Mouse (Mus musculus): ENCODE measurements around the gene Agpat2. TPM values are rescaled to one million over a fixed set of nuclear protein-coding genes. Genes with fewer than 3 reads are reported as not detected.

Gene Agpat2
- polyA plus RNA-seq, 1 experiment from 2014 or later = 7.3 TPM

DNA sequence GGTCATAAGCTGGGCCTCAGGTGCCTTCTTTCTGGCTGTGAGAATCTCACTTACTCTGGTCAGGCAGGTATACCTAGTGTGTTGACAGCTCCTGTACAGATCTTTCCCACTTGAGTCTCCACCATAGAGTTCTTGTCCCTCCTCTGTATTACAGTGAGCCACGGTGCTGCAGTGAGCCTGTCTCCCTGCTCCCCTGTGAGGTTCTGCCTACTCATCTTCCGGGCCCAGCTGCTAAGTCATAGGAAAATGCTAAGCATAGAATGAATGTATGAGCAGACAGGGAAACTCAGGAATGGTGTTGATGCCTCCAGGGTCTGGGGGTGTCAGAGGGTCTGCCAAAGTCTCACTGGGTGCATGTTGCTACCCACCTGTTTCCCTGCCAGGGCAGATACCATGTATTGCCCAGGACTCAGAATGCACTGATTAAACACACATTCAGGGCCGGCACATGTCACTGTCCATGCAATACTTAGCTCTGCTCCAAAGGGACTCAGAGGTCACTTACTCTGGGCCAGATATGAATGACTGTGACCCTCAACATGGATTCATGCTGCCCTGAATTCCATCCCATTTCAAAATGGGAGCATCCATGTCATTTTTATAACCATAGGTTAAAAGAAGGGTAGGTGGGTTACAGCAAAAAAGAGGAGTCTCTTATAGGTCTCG lies 11.4 kb upstream of the Agpat2 start:
- ATAC-seq (ENCODE audit: low FRiP score) = no peak
- H3K9me3 ChIP-seq (ENCODE audit: control insufficient read depth, low read length) = no peaks in the 10 kb centered on the region
- WGBS = 83% methylated on average over 4 of the region's 4 CpGs

DNA sequence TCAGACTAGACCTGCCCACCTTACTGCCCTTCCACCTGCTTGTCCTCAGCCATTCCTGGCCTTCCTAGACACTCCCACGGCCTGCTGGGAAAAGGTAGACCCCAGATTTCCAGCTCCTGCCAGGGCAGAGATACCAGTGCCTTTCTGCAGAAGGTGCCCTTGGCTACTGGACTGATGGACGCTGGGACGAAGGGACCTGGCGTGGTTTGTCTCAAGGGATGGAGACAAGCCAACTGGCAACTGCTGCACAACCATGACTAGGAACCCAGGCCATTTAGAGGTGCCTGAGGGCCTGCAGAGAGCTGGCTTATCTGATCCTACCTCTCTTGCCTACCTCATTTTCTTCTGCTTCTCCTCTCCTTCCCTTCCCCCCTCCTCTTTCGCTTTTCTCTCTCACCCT lies 10.7 kb upstream of the Agpat2 start:
- Histone ChIP-seq H3K4me1 (replicated peaks; ENCODE audit: control insufficient read depth, insufficient read depth, low read length) (no peaks in the 10 kb centered on the region), H3K27ac (ENCODE audit: low read depth, low read length) (no peak overlapping the region), H3K36me3 (ENCODE audit: control insufficient read depth, insufficient read depth, low read length) (no peaks in the 10 kb centered on the region), H3K4me3 (ENCODE audit: low read depth, low read length) (no peak overlapping the region), H3K27me3 (ENCODE audit: control insufficient read depth, insufficient read depth, low read length) (no peaks in the 10 kb centered on the region), H3K9ac (ENCODE audit: low read depth, low read length) (no peak overlapping the region), H3K4me2 (replicated peaks; ENCODE audit: low read depth, low read length) (no peak overlapping the region), H3K9me3 (ENCODE audit: control insufficient read depth, low read length) (no peaks in the 10 kb centered on the region)
- ATAC-seq (ENCODE audit: low FRiP score) = no peak
- whole genome bisulfite sequencing = 81% methylated on average over 5 of the region's 5 CpGs
- DNase-seq (ENCODE audit: low spot score) = no peak

More for the DNA sequence above, 11.4 kb upstream of the Agpat2 start:
- Histone ChIP-seq H3K4me3 (ENCODE audit: low read depth, low read length) (no peak overlapping the region), H3K4me1 (replicated peaks; ENCODE audit: control insufficient read depth, insufficient read depth, low read length) (no peaks in the 10 kb centered on the region), H3K27ac (ENCODE audit: low read depth, low read length) (no peak overlapping the region), H3K36me3 (ENCODE audit: control insufficient read depth, insufficient read depth, low read length) (no peaks in the 10 kb centered on the region), H3K9ac (ENCODE audit: low read depth, low read length) (no peak overlapping the region), H3K27me3 (ENCODE audit: control insufficient read depth, insufficient read depth, low read length) (no peaks in the 10 kb centered on the region), H3K4me2 (replicated peaks; ENCODE audit: low read depth, low read length) (no peak overlapping the region)
- no peak for DNase-seq (ENCODE audit: low spot score)

DNA sequence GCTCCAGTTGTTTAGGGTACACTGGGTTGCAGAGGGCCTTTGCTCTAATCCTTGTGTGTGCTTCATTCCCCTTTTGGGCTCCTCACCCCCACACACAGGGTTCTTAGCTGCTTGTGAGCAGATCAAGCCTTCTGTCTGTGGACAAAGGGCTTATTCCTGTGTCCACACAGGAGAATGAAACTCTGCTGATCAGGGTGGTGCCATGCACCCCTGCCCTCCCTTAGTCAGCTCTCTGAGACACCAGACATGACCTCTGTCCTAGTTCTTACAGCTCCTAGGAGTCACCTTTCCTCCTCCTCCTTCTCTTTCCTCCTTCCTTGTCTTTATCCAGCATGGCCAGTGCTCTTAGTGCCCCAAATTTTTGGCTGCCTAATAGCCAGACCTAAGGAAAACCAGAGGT lies 7.7 kb upstream of the Agpat2 start:
- Histone ChIP-seq H3K9me3 (ENCODE audit: control insufficient read depth, low read length) (no peaks in the 10 kb centered on the region), H3K27ac (ENCODE audit: low read depth, low read length) (no peak overlapping the region), H3K4me1 (replicated peaks; ENCODE audit: control insufficient read depth, insufficient read depth, low read length) (no peaks in the 10 kb centered on the region), H3K9ac (ENCODE audit: low read depth, low read length) (no peak overlapping the region), H3K36me3 (ENCODE audit: control insufficient read depth, insufficient read depth, low read length) (no peaks in the 10 kb centered on the region), H3K27me3 (ENCODE audit: control insufficient read depth, insufficient read depth, low read length) (no peaks in the 10 kb centered on the region), H3K4me3 (ENCODE audit: low read depth, low read length) (no peak overlapping the region), H3K4me2 (replicated peaks; ENCODE audit: low read depth, low read length) (no peak overlapping the region)
- no peak for DNase-seq (ENCODE audit: low spot score)
- no peak for ATAC-seq (ENCODE audit: low FRiP score)

DNA sequence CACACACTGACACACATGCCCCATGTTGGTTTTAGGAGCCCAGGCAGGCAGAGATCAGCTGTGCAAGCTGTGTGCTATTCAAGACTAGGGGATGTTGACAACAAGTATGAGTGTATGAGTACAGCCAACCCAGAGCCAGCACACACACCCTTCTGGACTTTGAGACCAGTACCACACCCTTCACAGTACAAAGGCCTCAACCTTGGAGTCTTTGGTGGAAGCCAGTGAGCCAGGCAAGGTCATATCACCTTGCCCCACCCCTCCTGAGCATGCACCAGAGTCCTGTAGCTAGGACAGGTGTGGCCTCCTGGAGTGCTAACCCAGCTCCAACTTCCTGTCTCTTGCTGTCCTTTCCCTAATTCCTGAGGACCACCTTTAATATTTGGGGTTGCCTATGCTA lies 6.8 kb upstream of the Agpat2 start:
- no peaks in the 10 kb centered on the region for H3K9me3 ChIP-seq (ENCODE audit: control insufficient read depth, low read length)
- ATAC-seq (ENCODE audit: low FRiP score) (no peak), DNase-seq (ENCODE audit: low spot score) (no peak)
- H3K4me1 ChIP-seq (replicated peaks; ENCODE audit: control insufficient read depth, insufficient read depth, low read length) = no peaks in the 10 kb centered on the region
- no peak overlapping the region for H3K4me2 ChIP-seq (replicated peaks; ENCODE audit: low read depth, low read length)
- H3K4me3 ChIP-seq (ENCODE audit: low read depth, low read length) = no peak overlapping the region
- no peak overlapping the region for H3K9ac ChIP-seq (ENCODE audit: low read depth, low read length)
- H3K27me3 ChIP-seq (ENCODE audit: control insufficient read depth, insufficient read depth, low read length) = no peaks in the 10 kb centered on the region
- H3K27ac ChIP-seq (ENCODE audit: low read depth, low read length) = no peak overlapping the region
- H3K36me3 ChIP-seq (ENCODE audit: control insufficient read depth, insufficient read depth, low read length) = no peaks in the 10 kb centered on the region

DNA sequence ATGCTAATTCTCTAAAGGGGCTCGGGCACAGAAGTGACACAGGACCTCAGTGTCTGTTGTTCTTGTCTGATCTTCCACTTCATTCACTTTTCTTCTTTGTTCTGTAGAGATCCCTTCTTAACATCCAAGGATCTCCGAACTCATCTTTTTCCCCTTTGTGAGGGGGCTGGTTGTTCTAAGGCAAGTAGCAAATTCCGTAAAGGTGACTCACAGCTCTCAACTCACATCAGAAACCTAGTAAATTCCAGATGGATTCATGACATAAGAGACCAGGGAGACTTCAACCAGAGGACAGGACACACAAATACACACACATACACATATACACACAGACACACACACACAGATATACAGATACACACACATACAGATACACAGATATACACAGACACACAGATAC lies 6.3 kb upstream of the Agpat2 start:
- Histone ChIP-seq H3K4me2 (replicated peaks; ENCODE audit: low read depth, low read length) (no peak overlapping the region), H3K27me3 (ENCODE audit: control insufficient read depth, insufficient read depth, low read length) (no peaks in the 10 kb centered on the region), H3K36me3 (ENCODE audit: control insufficient read depth, insufficient read depth, low read length) (no peaks in the 10 kb centered on the region), H3K9ac (ENCODE audit: low read depth, low read length) (no peak overlapping the region), H3K9me3 (ENCODE audit: control insufficient read depth, low read length) (no peaks in the 10 kb centered on the region), H3K27ac (ENCODE audit: low read depth, low read length) (no peak overlapping the region), H3K4me1 (replicated peaks; ENCODE audit: control insufficient read depth, insufficient read depth, low read length) (no peaks in the 10 kb centered on the region), H3K4me3 (ENCODE audit: low read depth, low read length) (no peak overlapping the region)
- ATAC-seq (ENCODE audit: low FRiP score) (no peak), DNase-seq (ENCODE audit: low spot score) (no peak)
- WGBS = 69% methylated on average over 3 of the region's 3 CpGs

DNA sequence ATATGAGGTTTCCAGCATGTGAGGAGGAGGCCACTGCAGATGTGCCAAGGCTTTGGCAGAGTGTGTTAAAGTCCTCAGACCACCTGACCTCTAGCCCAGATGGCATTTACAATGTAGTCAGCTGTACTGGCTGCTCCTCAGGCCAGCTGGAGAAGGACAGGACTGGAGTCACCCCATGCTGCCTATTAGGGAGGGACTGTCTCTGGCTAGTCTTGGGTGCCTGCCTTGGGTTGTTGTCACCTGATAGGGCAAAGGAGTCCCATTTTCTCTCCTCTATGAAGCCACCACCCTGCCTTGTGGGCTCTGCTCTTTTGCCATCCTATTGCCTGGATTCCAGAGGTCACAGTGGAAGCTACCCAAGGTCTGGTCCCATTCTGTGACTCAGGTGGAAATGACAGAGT lies 5.0 kb upstream of the Agpat2 start:
- H3K4me1 ChIP-seq (replicated peaks; ENCODE audit: control insufficient read depth, insufficient read depth, low read length) = peaks cover under 1% of the 10 kb centered on the region; the same call in 1 of the 2 replicates
- H3K9me3 ChIP-seq (ENCODE audit: control insufficient read depth, low read length) = no peaks in the 10 kb centered on the region
- no peak overlapping the region for H3K4me2 ChIP-seq (replicated peaks; ENCODE audit: low read depth, low read length)
- peaks cover 7% of the 10 kb centered on the region; the same call in 1 of the 2 replicates for H3K27me3 ChIP-seq (ENCODE audit: control insufficient read depth, insufficient read depth, low read length)
- no peak overlapping the region for H3K9ac ChIP-seq (ENCODE audit: low read depth, low read length)
- H3K4me3 ChIP-seq (ENCODE audit: low read depth, low read length) = no peak overlapping the region
- no peaks in the 10 kb centered on the region for H3K36me3 ChIP-seq (ENCODE audit: control insufficient read depth, insufficient read depth, low read length)
- no peak overlapping the region for H3K27ac ChIP-seq (ENCODE audit: low read depth, low read length)
- ATAC-seq (ENCODE audit: low FRiP score) (no peak), DNase-seq (ENCODE audit: low spot score) (no peak)

DNA sequence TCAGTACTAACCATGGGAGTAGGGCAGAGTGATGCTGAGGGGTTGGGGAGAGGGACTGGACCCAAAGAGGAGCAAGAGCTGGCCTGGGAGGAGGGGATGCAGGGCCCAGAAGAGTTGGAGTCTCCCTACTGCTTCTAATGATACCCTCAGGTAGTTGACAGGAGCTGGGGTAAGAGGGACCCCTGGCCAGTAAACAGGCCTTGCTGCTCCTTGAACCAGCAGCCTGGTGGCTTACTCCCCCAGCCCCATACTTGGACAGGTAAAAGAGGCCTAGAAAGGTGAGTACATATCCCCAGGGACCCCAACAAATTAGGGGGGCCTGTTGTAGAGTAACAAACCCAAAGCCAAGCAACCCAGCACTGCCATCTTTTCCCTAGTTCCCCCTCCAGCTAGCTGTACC lies 4.6 kb upstream of the Agpat2 start:
- no peak for ATAC-seq (ENCODE audit: low FRiP score)
- DNase-seq (ENCODE audit: low spot score) = no peak
- peaks cover 3% of the 10 kb centered on the region; the same call in 1 of the 2 replicates for H3K4me1 ChIP-seq (replicated peaks; ENCODE audit: control insufficient read depth, insufficient read depth, low read length)
- peaks cover 12% of the 10 kb centered on the region for H3K27me3 ChIP-seq (ENCODE audit: control insufficient read depth, insufficient read depth, low read length)
- H3K27ac ChIP-seq (ENCODE audit: low read depth, low read length) = no peak overlapping the region
- H3K4me3 ChIP-seq (ENCODE audit: low read depth, low read length) = no peak overlapping the region
- H3K9ac ChIP-seq (ENCODE audit: low read depth, low read length) = no peak overlapping the region
- no peaks in the 10 kb centered on the region for H3K36me3 ChIP-seq (ENCODE audit: control insufficient read depth, insufficient read depth, low read length)
- H3K4me2 ChIP-seq (replicated peaks; ENCODE audit: low read depth, low read length) = no peak overlapping the region
- no peaks in the 10 kb centered on the region for H3K9me3 ChIP-seq (ENCODE audit: control insufficient read depth, low read length)

DNA sequence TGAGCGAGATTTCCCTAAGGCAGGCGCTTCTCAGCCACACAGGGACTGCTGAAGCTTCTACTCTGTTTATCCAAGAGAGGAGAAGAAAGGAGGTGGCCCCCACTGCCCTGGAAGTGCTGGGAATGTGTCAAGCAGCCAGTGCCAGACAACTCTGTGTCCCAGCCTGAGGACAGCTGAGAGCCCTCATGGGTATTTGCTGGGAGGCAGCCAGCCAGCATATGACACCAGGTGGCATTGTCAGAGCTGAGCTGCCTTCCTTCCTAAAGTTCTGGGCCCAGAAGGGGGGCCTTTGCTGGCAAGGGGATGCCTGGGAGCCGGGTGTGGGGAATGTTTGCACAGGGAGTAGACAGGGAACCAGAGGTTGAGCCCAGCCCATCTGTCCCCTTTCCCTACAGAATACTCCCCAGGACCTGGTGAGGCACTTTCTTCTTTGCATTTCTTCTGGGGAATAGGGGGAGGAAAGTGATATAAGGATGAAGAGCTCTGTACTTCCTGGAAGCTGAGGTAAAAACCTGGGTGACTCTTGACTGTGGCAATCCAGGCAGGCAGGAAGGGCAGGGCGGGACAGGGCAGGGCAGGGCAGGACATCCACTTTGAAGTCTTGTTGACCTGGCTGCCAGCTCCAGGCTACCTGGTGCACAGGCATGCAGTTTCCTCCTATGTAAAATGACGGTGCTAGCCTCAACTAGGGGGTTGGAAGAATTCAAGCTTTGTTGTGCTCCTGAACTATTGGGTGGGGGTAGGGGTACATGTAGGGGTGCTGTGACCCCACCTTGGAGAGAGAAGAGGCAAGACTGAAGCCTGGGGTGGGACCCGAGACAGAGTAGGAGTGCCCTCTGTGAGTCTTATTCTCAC lies 3.1 kb upstream of the Agpat2 start:
- ATAC-seq (ENCODE audit: low FRiP score) (no peak), DNase-seq (ENCODE audit: low spot score) (no peak)
- no peak overlapping the region for H3K27ac ChIP-seq (ENCODE audit: low read depth, low read length)
- peaks cover 3% of the 10 kb centered on the region; the same call in 1 of the 2 replicates for H3K4me1 ChIP-seq (replicated peaks; ENCODE audit: control insufficient read depth, insufficient read depth, low read length)
- H3K9ac ChIP-seq (ENCODE audit: low read depth, low read length) = no peak overlapping the region
- H3K27me3 ChIP-seq (ENCODE audit: control insufficient read depth, insufficient read depth, low read length) = peaks cover 25% of the 10 kb centered on the region
- 53% methylated on average over 6 of the region's 6 CpGs for WGBS
- no peaks in the 10 kb centered on the region for H3K9me3 ChIP-seq (ENCODE audit: control insufficient read depth, low read length)
- H3K36me3 ChIP-seq (ENCODE audit: control insufficient read depth, insufficient read depth, low read length) = no peaks in the 10 kb centered on the region
- no peak overlapping the region for H3K4me2 ChIP-seq (replicated peaks; ENCODE audit: low read depth, low read length)
- no peak overlapping the region for H3K4me3 ChIP-seq (ENCODE audit: low read depth, low read length)

DNA sequence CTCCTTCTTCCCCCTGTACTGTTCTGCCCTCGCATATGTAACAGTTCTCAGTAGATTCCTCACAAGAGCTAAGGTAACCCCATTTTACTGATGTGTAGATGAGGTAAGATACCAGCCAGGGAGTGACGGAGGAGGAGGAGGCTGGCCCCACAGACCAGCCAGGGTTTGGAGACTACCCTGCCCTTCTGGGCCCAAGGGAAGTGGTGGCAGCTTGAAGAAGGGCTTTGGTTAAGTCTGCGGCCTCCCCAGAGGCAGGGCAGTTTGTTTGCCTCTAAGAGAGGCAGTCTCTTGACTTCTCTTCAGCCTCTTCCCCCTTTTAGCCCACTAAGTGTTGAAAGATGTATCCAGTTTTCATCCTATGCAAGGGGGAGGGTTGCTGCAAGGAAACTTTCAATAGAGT lies 2.4 kb upstream of the Agpat2 start:
- Histone ChIP-seq H3K27me3 (ENCODE audit: control insufficient read depth, insufficient read depth, low read length) (peaks cover 25% of the 10 kb centered on the region), H3K27ac (ENCODE audit: low read depth, low read length) (no peak overlapping the region), H3K4me1 (replicated peaks; ENCODE audit: control insufficient read depth, insufficient read depth, low read length) (peaks cover 3% of the 10 kb centered on the region; the same call in 1 of the 2 replicates), H3K9ac (ENCODE audit: low read depth, low read length) (no peak overlapping the region), H3K4me3 (ENCODE audit: low read depth, low read length) (no peak overlapping the region), H3K4me2 (replicated peaks; ENCODE audit: low read depth, low read length) (no peak overlapping the region), H3K36me3 (ENCODE audit: control insufficient read depth, insufficient read depth, low read length) (no peaks in the 10 kb centered on the region), H3K9me3 (ENCODE audit: control insufficient read depth, low read length) (no peaks in the 10 kb centered on the region)
- DNase-seq (ENCODE audit: low spot score) = no peak
- 66% methylated on average over 3 of the region's 3 CpGs for WGBS
- no peak for ATAC-seq (ENCODE audit: low FRiP score)
